Mouse (Mus musculus) cerebellum, postnatal 4 days (tissue): ENCODE measurements around the gene D16Ertd472e.
"Not testable (repeated sequence)": the region's sequence is repeated elsewhere in the genome, so short reads cannot be mapped to it uniquely, and the experiment has no call there.

Experiments
- DNase-seq, 2 experiments: peaks; one replicate each; pipeline ENCODE4 v3.0.0; 2022; ENCODE audit warnings: low spot score in 2 of 2, mixed read lengths in 1 of 2

Gene D16Ertd472e

GRCm38 (mm10) chr16:78564110-78564821 lies 12.2 kb downstream of the D16Ertd472e start:
- no peak for DNase-seq

GRCm38 (mm10) chr16:78563093-78563971 lies 13.2 kb downstream of the D16Ertd472e start:
- no peak for DNase-seq

- DNase-seq: no peak
These were observed 15.9 kb downstream of the D16Ertd472e start for GRCm38 (mm10) chr16:78560627-78561026.

- no peak for DNase-seq
These were observed 16.4 kb downstream of the D16Ertd472e start for GRCm38 (mm10) chr16:78560063-78560462.

- no peak for DNase-seq
These were observed 18.9 kb downstream of the D16Ertd472e start for GRCm38 (mm10) chr16:78557573-78557972.

GRCm38 (mm10) chr16:78554911-78555648 lies 21.4 kb downstream of the D16Ertd472e start:
- no peak for DNase-seq

GRCm38 (mm10) chr16:78547367-78547766 lies 29.1 kb downstream of the D16Ertd472e start:
- no peak for DNase-seq

- no peak for DNase-seq
These were observed 30.0 kb downstream of the D16Ertd472e start for GRCm38 (mm10) chr16:78546529-78546928.

GRCm38 (mm10) chr16:78540376-78541246 lies 35.9 kb downstream of the D16Ertd472e start:
- no peak for DNase-seq

GRCm38 (mm10) chr16:78537798-78538422 lies 38.6 kb downstream of the D16Ertd472e start:
- no peak for DNase-seq

GRCm38 (mm10) chr16:78537322-78537721 lies 39.2 kb downstream of the D16Ertd472e start:
- no peak for DNase-seq

GRCm38 (mm10) chr16:78534468-78534867 lies 42.0 kb downstream of the D16Ertd472e start:
- no peak for DNase-seq

- no peak for DNase-seq
These were observed 44.4 kb downstream of the D16Ertd472e start for GRCm38 (mm10) chr16:78531957-78532605.

GRCm38 (mm10) chr16:78522974-78523373 lies 53.5 kb downstream of the D16Ertd472e start:
- DNase-seq: no peak

GRCm38 (mm10) chr16:78518697-78519096 lies 57.8 kb downstream of the D16Ertd472e start:
- DNase-seq: no peak

- no peak for DNase-seq
These were observed 59.3 kb downstream of the D16Ertd472e start for GRCm38 (mm10) chr16:78517171-78517570.

- DNase-seq: no peak
These were observed 65.0 kb downstream of the D16Ertd472e start for GRCm38 (mm10) chr16:78511526-78511925.

GRCm38 (mm10) chr16:78502492-78502891 lies 74.0 kb downstream of the D16Ertd472e start:
- DNase-seq: no peak

GRCm38 (mm10) chr16:78492696-78493095 lies 83.8 kb downstream of the D16Ertd472e start:
- not testable (repeated sequence) for DNase-seq

GRCm38 (mm10) chr16:78490779-78491178 lies 85.7 kb downstream of the D16Ertd472e start:
- no peak for DNase-seq
